Mouse (Mus musculus) spleen, embryonic (tissue): ENCODE results near the gene Isyna1.

Experiments used
- CTCF ChIA-PET: fragments of 350-600 bp; sonication (Branson Sonifier 250); formaldehyde crosslinking; loops from one replicate; lab custom pipeline; 2022; lab: Charles Lee

The Isyna1 gene

DNA sequence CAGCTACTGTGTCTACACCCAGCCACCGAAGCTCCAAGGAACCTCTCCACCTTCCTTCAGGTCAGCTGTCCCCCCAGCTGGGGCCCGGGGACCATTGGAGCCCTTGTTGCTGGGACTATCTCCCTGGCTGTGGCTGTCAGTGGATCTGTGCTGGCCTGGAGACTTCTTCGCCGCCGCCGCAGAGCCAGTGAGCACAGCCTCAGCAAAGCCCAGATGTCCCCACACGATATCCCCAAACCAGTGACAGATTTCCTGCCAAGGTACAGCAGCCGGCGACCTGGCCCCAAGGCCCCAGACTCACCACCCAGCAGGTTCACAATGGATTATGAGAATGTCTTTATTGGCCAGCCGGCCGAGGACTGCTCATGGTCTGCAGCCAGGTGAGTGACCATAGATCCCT lies 23.8 kb downstream of the Isyna1 start:
- CTCF ChIA-PET = no interaction called here

DNA sequence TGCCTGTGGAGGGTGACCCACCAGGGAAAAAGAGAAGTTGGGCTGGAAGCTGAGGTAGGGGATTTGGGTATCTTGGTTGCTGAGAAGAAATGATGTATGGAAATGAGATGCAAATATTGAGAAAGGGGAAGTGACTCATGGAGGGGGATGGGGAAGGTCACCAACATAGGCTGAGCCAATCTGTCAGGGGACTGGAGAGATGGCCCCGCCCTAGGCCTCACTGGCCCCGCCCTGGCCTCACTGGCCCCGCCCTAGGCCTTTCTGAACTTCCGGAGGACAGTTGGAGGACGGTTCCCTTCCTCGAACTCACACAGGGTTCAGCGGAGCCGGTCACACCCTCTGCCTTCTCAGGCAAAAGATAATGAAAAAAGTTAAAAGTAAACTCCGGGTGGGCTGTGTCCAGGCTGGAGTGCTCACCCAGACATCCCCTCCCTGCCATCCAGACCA lies 24.7 kb downstream of the Isyna1 start:
- CTCF ChIA-PET = interaction anchor here (0.6 kb wide), 1 partner anchor 59 kb away, joined by 3 read pairs; no protein-coding TSS in a partner anchor

DNA sequence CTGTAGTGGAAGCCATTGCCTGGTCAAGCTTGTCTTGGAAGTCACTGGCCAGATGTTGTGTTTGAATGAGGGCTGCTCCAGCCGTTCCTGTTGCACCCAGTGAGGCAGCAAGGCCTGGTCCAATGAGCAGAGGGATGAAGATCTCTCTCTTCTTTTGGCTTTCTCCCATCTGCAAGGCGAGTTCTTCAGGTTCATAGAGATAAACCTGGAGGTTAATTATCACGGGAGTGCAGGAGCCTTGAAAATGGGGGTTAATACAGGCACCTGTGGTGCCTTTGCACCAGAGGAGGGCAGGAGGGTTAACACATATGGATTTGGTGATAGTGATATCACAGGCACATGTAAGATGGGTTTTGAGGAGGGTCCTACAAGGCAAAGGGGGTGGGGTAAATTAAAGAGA lies 28.0 kb downstream of the Isyna1 start:
- CTCF ChIA-PET = interaction anchor here (0.7 kb wide), 1 partner anchor 12 kb away, joined by 4 read pairs; no protein-coding TSS in a partner anchor

DNA sequence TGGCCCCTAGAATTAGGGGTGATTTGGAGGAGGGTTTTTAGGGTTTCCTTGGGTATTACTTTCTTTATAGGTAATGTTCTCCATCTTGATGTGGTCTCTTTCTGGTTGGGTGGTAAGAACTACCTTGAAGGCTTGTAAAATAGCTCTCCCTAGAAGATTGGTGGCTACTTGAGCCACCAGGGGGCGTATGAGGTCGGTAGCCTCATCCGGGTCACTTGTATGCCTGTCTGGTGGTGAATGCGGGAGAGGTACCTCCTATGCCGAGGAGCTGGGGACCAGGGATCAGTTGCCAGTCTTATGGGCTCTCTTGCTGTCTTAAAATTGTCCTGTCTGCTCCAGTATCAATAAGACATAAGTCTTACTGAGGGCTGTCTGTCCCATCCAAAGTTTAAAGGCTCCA lies 30.9 kb downstream of the Isyna1 start:
- CTCF ChIA-PET = interaction anchor here (0.5 kb wide), 1 partner anchor 29 kb away, joined by 4 read pairs; no protein-coding TSS in a partner anchor

DNA sequence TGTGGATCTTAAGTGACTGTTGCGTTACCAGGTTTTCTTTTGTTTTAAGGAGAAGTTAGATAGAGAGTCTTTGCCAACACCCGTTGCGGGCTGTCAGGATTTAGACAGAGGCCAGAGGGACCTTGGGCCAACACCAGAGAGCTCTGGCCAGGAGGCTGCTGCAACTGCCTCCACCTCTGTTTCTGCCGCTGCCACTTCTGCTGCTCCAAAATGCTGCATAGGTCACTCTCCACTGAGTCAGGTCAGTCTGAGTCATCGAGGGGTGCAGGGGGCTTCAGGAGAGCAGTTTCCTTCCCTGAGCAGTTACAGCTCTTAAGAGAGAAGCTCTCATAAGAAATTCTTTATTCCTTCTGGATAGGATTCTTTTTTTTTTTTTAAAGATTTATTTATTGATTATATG lies 32.9 kb downstream of the Isyna1 start:
- CTCF ChIA-PET = interaction anchor here (0.7 to 1.2 kb wide), 2 partner anchors 15 to 682 kb away, joined by 3 to 4 read pairs; no protein-coding TSS in a partner anchor

DNA sequence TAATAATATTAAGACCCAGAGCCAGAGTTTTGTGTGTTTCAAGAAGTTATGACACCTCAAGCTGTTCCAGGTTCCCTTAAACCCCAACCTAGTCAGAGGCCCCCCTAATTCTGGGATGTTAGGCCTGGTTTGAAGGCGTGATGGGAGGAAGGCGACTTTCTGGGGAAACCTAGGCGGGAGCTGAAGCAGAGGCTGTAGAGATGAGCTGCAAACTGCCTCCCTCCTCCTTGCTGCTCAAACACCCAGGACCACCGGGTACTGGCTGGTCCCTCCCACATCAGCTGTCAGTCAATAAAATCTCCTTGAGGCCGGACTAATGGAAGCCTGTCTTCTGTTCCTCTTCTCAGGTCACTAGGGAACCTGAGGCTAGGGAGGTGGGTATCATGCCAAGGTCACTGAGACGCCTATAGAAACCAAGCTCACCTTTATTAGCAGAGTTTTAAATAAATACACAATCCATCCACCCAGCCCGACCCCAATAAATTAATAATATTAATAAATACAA lies 34.9 kb downstream of the Isyna1 start:
- CTCF ChIA-PET = interaction anchor here (1.6 to 3.2 kb wide), 2 partner anchors 17 to 23 kb away, joined by 3 to 14 read pairs; no protein-coding TSS in a partner anchor

DNA sequence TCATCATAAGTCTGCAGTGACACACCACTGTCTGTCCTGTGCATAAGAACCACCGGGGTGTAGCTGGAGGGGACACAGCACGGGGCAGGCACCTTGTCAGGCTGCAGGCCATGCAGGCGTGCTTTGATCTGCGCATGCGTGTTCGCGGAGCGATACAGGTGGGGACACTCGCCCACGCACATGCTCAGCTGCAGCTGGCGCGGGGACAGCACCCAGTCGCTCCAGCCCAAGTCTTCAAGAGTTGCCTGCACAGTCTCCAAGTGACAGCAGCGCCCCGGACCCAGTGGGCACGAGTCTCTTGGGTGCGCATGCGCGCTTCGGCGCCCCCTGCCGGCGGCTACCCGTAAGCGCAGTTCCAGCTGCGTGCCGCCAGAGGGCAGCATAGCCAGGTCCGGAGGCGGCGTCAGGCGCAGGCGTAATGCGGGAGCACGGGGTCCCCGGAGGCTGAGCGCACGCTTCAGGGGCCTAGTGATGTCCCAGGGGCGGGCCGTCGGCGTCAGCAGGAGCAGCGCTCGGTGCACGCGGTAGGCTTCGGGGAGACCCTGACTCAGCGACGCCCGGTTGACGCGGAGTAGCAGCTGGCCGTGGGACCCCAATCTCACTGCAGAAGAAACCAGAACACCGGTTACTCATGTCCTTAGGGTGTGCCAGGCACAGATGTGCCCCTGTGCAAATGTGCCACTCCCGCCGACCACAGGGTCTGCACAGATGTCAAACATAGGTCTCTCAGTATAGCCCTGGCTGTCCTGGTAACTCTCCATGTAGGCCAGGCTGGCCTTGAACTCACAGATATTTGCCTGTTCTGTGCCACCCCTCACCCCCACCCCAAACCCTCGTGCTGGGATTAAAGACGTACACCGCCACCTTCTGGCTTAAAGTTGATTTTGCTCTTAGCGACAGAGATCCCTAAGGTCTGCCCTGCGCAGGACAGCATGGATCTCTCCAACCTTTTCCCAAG lies 35.7 kb downstream of the Isyna1 start:
- CTCF ChIA-PET = interaction anchor here (0.7 to 3.2 kb wide), 3 partner anchors 18 to 73 kb away, joined by 3 to 14 read pairs (median 3); no protein-coding TSS in a partner anchor

DNA sequence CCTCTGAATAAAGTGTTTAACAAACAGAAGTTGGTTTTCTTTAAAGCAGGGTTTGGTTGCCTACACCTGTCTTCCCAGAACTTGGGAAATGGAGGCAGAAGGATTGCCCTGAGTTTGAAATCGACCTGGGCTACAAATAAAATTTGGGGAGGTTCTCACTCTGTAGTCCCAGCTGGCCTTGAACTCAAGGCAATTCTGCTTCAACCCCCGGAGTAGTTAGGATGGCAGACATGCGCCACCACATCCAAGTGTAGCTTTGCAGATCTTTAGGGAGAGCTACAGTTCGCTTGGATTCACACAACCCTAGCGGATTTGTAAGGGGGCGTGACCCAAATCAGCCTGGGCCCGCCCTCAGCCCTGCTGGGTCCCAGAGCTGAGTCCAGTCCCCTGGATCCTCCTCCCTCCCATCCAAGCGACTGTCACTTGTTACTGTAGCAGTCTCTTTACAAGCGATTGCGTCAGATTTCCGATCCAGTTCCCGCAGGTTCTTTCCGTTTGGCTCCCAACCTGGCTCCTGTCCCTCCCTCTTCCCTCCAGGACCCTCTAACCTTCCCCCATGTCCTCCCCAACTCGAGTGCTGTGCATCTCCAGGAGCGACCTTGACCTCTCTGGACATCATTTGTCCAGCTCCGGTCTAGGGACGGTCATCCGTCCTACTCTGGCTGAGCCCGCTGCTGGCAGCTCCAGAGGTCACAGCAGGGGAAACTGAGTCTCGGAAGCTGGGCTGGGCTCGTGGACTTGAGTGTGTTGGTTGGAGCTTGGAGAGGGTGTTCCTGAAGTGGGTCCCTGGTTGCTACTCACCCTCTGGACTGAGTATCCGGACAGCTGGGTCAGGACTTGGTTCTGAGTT lies 36.6 kb downstream of the Isyna1 start:
- CTCF ChIA-PET = interaction anchor here (0.5 to 3.2 kb wide), 2 partner anchors 19 to 222 kb away, joined by 9 to 14 read pairs; no protein-coding TSS in a partner anchor

DNA sequence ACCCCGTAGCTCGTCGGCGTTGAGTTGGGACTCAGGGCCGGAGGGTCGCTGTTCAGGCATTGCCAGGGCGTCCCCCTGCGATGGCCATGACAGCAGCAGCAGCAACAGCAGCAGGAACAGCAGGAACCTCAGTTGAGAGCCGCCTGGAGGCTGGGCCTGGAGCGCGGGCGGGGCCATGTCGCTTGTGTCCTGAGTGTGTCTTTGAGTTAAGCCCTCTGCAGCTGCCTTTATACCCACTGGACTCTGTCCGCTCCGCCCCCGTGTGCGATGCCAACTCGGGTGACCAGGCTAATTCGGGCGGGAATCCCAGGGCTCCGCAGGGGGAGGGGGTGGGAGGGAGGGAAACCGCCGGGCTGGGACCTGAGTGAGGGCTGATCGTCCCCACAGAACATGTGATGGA lies 37.3 kb downstream of the Isyna1 start:
- CTCF ChIA-PET = interaction anchor here (3.2 kb wide), 1 partner anchor 20 kb away, joined by 14 read pairs; no protein-coding TSS in a partner anchor

DNA sequence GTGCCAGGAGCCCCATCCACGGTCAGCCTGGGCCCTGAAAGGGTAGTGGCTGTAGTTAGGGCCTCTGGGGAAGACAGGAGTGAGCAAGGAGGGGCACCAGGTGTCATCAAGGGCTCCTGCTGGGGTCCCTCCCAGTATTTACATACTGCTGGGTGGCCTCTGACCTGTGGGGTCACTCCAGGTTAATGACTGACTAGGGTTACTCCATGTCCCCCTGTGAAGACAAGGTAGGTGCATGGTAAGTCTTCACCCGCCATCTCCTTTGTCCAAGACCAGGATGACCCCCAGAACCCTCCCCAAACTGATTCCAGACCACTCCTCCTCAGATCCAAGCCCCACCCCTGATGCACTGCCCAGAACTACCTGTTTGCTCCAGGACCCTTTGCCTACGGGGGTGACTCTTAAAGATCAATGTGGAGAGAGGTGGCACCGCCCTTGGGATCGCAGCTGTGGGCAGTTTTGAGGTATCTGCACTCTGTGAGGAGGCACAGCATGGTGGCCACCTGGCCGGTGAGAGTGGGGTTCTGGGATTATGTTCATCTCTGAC lies 38.2 kb downstream of the Isyna1 start, which contains the start of gene Gdf15:
Gdf15 (minus strand) TSS at position 111 of the 547 bp plus-strand sequence.
- CTCF ChIA-PET = no interaction called here

DNA sequence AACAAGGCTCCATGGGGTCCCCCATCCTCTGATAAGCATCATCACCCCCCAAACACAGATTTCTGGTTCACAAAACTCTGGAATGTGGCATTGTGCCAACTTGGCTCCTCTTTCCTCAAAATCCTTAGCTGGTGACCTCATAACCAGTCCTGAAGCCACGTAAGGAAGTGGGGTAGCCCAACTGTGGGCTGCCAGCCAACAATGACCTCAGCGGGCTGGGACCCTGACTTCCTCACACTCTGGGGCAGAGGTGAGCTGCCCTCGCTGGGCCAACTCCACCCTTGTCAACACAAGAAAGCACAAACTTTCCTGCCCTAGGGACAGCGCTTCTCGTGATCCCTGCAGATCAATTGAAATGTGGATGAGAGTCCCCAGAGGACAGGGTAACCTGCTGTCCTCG lies 39.9 kb downstream of the Isyna1 start:
- CTCF ChIA-PET = interaction anchor here (1.1 kb wide), 1 partner anchor 10 kb away, joined by 3 read pairs; no protein-coding TSS in a partner anchor

DNA sequence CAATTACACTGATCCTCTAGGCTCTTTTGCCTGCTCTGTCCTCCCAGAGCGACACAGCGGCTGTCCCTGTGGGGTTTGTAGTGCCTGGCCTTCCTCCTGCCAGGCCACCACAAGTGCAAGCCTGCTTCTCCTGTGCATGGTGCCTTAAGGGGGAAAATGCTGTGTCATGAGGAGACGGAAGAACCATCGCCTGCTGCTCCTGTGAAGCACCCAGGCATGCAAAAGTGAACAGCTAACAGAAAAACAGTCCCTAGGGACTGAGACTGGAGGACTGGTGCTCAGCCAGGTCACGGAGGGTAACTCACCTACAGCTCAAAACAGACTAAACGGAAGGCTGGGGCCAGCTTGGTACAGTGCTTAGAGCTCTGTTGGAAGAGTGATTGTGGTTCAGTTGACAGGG lies 41.4 kb downstream of the Isyna1 start:
- CTCF ChIA-PET = no interaction called here

DNA sequence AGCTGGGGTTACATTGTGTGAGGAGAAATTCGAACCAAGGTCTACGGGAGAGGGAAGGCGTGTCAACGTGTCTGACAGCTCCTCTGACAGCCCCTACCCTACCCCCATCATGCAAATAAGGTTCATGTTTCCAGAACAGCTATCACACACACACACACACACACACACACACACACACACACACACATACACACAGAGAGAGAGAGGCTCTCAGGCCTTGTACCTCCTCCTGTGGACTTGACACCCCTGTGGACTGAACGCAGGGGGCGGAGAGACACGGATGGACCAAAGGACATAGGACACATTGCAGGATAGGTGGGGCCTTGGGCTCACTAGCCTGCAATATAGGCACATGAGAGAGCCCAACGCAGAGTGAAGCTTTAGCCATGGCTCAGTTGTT lies 42.7 kb downstream of the Isyna1 start:
- CTCF ChIA-PET = no interaction called here

DNA sequence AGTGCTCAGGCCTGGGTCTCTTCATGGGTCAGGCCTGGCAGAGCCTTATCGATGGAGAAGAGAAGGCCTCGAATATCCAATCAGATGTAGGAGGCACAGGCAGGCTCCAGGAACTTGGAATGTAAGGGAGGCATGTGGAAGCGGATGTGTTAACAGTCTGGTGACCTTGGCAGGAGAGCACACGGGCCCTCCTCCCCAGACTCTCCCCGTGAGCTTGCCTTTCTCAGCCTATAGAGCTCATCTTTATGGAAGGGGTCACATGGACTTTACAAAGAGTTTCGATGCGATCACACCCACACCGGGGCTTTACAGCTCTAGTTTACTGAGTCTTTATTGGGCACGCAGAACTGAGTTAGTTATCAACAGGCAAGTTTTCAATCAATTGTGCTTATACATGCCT lies 44.6 kb downstream of the Isyna1 start:
- CTCF ChIA-PET = no interaction called here

DNA sequence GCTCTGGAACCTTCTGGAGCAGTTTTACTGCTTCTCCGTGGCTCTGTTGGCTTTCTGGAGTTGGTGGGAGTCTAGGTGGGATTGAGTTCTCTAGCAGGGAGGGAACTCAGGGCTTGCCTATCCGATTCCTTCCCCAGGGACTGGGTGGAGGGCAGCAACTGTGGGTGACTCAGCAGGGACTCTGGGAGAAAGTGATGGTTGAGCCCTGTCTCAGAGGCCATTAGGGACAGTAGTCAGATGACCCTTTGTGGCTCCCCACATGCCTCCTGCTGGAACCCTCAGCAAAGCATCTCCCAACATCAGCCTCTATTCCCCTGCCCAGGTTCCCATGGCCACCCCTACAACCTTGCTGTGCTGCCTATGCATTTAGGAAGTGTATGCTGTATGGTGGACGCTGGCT lies 48.8 kb downstream of the Isyna1 start:
- CTCF ChIA-PET = no interaction called here

DNA sequence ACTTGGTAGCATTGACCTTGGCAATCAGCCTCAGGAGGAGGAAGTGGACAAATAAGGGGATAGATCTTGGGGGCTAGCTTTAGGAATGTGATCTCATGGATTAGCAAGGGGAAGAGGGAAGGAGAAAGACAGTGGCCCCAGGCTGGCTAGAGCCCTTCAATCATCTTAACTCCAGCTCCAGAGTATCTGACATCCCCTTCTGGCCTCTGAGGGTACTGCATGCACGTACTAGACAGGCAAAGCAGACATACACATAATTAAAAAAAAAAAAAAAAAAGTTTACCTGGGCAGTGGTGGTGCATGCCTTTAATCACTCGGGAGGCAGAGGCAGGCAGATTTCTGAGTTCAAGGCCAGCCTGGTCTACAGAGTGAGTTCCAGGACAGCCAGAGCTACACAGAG lies 49.9 kb downstream of the Isyna1 start:
- CTCF ChIA-PET = interaction anchor here (0.6 to 0.9 kb wide), 2 partner anchors 10 to 199 kb away, joined by 3 to 7 read pairs; no protein-coding TSS in a partner anchor

DNA sequence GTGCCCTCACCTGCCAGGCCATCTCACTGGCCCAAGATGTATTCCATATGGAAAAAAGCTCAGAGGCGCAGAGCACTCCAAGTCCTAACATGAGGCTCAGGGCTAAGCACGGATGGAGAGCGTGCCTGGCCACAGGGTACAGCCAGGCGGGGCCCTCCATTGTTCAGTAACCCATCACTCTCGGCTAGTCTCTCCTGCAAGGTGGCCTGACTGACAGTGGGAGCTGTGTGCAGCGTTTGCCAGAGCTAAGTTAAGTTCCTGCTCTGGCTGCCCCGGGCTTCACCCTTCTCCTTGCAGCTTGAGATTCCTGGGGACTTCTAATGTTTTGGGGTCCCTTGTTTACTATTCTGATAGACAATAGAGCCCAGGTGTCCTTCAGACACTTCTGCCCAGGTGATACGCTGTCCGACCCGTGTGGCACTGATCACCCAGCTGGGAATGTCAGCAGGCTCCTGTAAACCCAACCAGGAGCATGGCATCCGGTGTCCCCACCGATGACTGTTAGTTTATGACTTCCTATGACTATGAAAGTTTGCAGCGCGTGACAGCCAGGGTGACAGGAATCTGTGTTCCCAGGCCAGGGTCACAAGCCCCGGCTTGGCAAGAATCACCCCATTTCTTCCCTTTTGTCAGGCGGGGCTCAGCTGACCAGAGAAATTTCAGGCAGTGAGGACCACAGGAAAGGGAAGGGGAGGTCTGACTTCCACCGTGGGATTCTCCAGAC lies 51.5 kb downstream of the Isyna1 start:
- CTCF ChIA-PET = no interaction called here

DNA sequence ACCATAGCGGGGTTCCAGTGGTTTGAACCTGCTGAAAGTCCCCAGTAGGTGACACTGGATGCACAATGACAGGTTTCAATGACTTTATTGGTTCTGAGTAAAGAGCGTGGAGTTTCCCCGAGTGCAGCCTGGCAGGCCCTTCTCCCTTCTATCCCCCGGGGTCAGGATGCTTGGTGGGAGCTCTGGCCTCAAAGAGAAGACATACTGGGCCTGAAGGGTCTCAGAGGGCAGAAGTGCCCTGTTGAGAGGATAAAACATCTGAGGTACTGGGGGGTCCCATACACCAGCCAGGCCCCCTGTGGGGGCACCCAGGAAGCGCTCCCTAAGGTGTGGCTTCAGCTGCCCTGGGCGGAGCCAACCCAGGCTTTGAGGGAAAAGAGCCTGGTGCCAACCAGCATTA lies 52.2 kb downstream of the Isyna1 start:
- CTCF ChIA-PET = interaction anchor here (0.5 to 0.6 kb wide), 2 partner anchors 36 to 76 kb away, joined by 5 read pairs; no protein-coding TSS in a partner anchor

DNA sequence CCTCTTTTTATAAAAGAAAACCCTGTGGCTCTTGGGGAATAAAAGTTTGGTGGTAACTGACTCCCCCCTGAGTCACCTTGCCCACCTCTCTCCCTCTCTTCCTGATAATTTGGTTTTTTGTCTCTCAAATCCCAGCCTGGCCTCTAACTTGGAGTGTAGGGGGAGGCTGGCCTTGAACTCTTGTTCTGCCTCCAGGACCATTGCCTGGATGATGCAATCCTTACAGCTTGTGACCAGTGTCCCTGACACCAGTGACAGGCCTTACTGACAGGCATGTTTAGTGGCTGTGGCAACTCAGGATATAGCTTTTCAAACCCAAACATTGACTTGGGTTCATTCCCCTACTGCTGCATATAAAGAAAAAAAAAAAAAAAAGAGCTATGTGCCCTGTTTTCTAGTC lies 52.6 kb downstream of the Isyna1 start:
- CTCF ChIA-PET = interaction anchor here (0.5 to 0.6 kb wide), 2 partner anchors 37 to 76 kb away, joined by 5 read pairs; no protein-coding TSS in a partner anchor
